Mouse (Mus musculus): ENCODE data around the gene Ddah1.

The Ddah1 gene

DNA sequence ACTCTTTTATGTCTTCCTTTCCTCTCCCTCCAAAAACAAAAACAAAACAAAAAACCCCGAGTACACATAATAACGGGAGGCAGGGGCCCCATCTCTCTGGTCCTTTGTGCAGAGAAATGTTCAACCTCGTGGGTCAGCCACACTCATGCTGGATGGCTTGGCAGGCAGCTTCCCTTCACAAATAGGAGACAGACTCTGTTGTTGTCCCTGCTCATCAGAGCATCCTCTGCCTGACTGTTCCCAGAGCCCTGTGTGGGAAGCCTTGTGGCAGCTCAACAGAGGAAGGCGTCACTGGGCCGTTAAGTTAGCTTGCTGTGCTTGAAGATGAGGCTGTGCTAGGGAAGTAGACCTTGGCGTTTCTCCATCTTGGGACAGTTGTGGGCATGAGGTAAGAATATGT is 58.8 kb downstream of the Ddah1 start:
- no peak for DNase-seq (ENCODE audit: low read depth, low spot score)

DNA sequence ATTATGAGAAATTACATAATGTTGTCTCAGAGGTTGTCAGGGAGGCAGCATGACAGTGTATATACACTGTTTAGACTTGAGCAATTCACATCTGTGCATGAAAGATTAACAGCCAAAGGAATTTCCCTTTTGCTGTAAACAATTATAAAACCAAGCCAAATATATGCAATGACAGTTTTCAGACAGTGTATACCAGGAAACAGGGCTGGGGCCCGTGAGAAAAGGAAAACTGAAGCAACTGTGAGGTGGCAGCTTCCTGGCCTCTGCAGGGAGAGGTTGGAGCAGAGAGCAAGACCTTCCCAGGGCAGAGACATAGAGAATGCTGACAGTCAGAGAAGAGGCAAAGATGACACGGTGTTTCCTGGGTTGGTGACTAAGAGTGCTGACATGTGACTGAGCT is 62.0 kb downstream of the Ddah1 start:
- DNase-seq (ENCODE audit: low read depth, low spot score) = no peak

DNA sequence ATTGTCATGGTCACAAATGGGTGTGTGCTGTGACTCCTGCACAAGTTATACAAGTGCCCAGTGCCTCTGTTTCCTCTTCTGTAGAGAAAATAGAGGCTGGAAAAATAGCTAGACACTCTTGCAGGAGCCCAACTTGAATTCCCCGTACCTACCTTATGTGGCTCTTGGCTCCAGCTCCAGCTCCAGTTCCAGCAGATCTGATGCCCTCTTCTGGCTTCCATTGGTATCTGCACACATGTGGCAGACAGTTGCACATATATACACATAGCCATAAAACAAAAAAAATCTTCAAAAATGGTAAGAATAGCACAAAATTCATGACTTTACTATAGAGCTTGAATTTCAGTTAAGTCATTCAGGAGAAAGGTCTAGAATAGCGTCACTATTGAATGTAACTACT is 62.5 kb downstream of the Ddah1 start:
- no peak for DNase-seq (ENCODE audit: low read depth, low spot score)

DNA sequence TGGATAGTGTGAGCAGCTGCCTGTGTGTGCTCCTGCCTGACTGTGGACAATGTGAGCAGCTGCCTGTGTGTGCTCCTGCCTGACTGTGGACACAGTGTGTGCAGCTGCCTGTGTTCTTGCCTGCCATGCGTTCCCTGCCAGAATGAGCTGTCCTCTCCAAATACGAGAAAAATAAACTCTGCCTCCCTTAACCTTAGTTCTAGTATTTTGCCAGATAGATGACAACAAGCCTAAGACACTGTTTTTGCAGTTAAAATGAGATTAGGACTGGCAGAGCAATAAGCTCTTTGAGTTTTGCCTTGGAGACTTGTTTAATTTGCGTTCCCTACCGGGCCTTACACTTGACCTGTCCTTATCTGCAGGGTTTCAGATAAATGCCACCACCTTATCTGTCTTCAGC is 63.7 kb downstream of the Ddah1 start:
- DNase-seq (ENCODE audit: low read depth, low spot score) = no peak

DNA sequence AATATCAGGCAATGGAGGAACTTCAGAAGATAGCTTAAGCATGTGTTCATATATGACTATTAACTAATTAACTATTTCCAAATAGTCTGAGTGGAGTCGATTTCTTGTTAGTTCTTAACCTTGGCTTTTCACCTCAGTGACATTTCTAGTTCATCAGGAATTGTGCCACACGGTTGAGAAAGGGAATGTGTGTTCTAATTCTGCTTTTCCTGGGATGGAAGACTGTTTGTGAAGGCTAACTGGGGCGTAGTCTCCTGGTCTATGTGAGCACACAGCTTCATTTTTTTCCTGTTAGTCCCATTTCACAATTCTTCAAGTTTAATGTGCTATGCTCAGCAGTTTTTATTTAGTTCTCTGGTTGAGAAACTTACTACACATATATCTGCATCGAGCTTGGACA is 65.2 kb downstream of the Ddah1 start:
- no peak for DNase-seq (ENCODE audit: low read depth, low spot score)

DNA sequence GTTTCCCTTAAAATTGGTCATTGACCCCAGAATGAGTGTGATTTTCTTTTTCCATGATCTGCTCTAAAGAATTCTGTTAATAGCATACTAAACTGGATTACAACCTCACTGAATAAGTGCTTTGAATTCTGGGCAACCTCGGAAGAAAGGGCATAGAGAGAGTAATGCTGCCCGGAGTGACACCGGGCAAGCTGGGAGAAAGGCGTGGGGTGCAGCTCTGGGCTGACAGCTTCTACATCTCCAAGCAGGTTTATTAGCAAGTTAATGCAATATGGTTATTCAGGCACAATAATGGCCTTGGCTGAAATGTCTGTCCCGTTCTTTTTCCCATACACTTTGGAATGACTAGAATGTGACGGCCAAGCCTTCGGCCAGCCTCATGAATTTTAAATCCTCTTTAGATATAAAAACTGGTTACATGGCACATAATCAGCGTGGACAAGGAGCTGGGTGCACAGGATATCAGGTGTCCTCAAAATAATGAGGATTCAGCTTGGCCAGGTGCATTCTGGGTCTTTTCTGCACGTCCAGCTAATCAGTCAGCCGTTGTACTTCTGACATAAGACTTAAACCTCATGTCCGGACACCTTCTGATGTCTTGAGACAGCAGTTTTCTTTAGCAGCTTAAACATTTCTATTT is 67.1 kb downstream of the Ddah1 start:
- DNase-seq (ENCODE audit: low read depth, low spot score) = no peak

DNA sequence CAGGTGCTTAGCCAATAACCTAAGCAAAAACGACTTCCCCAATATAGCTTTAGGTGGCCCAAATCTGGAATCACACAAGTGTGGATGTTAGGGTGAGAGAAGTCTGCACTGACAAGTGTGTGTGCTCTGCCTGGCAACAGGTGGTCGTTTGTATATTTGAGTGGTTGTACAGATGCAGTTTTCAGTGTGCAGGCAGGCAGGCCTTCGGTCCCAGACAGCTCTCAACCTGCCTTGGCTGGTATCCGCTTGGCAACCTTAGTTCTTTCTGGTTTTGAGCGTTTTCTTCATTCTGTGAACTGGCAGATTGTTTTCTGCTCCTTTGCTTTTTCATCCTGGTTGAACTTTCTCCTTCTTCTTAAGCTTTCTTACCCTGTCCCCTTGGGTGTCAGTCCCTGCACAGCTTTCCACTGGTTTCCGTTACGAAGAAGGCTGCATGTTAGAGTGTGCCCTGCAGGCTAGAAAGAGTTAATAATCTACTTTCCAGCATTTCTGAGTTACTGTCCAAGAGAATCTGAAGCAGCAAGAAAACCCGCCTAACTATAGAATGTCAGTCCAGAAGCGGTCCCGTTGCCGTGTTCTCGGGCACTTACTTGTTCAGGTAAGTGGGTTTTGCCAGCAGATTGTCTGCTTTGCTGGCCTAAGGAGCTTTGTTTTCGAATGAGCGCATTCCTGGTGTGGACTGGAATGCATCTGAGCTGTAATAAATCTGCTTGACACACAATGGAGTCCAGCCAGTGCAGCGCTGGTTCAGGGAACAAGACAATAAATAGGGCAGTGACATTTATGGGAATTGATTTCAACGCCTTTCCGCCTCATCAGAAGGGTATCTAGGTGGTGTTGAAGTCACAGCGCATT is 68.9 kb downstream of the Ddah1 start:
- DNase-seq (ENCODE audit: low read depth, low spot score) = no peak

DNA sequence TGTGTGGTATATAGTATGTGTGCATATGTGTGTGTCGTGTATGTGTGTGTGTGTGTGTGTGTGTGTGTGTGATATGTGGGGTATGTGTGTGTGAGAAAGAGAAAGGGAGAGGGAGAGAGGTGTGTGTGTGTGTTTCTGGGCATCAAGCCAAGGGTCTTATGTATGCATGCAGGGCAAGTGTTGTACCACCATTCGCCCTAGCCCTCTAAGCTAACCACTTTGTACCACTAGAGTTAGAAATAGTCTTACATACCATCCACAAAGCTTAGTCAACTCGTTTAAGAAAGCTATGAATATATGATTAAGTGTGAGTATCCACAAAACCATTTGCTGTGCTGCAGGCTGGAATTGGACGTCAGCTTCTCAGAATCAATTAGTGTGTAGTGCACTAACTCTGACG is 70.4 kb downstream of the Ddah1 start:
- DNase-seq (ENCODE audit: low read depth, low spot score) = no peak

DNA sequence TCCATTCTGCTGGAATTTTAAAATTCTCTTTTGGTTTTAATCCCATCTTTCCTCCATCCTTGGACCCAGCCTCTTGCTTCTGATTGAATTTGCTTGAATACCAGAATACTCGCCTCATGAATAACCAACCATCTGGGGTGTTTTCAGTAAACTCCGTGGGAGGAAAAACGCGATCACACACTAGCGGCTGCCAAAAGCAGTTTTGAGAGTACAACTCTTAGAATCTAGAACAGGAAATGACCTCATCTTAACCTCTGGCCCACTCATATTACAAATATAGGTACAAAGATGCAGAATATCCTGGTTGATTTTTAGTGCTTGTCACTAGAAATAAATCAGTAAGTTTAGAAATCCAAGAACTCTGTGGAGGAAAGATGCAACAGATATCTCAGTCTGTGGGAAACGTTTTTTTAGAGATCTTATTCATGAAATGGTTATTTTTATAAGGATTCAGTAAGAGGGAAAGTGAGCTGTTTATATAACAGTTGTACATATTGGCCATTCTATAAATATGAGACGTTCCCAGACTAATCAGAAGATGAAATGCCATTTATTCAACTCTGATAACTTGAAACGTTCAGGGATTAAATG is 75.6 kb downstream of the Ddah1 start:
- no peak for DNase-seq (ENCODE audit: low read depth, low spot score)

DNA sequence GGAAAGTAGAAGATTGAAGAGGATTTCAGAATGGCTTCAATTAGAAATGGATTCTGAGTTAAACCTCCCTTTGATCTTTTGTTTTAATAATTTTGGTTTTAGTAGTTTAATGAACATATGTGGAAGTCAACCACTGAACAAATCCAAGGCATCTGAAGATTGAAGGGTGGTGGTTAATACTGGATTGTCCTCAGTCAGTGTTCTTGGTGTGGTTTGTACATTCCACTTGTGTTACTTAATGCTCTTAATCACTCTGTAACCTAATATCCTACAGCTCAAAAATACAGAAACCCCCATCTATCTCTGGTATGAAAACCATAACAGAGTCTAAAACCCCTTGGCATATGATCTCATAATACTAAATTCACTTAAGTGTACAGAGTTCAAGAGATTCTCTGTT is 79.8 kb downstream of the Ddah1 start:
- no peak for DNase-seq (ENCODE audit: low read depth, low spot score)

DNA sequence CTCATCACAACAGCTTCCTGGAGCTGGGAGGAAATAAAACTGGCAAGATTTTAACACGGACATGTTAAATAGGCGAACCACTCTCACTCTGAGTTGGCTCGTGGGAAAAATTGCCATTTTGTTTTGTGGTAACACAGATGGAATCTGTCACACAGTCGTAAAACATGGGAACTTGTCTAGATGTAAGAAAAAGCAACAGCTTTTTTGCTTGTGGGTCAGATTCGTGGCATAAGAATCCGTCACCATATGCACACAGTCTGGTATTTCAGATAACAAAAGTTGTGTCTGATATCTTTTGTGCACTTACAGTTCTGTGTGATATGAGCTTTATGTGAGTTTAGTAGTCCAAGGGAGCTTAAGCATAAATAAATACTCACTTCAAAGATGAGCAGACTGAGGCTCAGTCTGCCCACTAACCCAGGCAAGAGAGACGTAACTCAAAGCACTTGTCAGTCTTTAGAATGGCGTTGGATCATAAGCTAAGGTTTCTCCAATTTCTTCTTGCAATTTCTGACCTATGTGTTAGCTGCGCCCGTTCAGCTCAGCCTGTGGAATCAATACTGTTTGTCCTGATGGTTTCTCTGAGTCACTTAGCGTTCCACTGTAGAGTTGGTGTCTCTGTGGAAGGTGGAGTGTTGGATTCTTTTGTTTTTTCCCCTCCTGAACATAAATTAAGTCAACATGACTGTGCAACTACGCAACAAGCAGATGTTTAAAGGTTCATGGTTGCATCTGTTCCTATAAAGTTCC is 83.7 kb downstream of the Ddah1 start:
- DNase-seq (ENCODE audit: low read depth, low spot score) = no peak

DNA sequence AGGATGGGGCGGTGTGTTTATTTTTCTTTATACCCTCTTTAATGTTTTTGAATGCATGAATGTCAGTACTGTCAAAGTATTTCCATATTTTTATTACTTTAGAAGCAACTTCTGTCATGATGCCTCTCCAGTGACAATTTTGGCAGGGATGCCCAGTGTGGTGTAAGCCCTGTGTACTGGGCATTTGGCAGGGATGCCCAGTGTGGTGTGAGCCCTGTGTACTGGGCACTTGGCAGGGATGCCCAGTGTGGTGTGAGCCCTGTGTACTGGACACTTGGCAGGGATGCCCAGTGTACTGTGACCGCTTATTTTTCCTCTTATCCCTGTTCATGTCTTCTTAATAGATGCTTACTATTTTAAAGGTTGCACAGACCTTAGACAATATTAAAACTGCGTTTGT is 85.4 kb downstream of the Ddah1 start:
- no peak for DNase-seq (ENCODE audit: low read depth, low spot score)

DNA sequence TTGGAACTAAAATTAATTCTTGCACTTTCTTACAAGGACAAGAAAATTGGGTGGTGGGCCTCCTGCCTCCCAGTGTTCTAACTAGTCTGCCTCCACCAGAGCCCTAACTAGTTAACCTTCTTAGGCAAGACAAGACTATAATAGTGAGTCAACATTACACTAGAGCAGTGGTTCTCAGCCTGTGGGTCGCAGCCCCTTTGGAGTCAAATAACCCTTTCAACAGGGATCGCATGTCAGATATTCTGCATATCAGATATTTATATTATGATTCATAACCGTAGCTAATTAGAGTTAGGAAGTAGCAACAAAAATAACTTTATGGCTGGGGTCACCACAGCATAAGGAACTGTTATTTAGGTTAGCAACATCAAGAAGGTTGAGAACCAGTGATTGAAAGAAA is 86.4 kb downstream of the Ddah1 start:
- DNase-seq (ENCODE audit: low read depth, low spot score) = no peak

DNA sequence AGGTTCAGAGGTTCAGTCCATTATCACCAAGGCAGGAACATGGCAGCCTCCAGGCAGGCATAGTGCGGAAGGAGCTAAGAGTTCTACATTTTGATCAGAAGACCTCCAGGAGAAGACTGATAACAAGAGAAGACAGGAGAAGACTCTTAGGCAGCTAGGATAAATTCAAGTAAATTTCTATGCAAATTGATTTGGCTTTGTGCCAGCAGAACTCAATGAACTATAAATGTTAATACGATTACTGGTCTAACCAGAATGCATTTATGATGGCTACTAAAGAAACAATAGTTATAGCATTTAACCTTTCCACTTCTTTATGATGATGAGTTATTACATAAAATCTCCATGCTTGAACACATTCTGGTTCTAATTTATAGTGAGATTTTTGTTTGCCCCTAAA is 87.8 kb downstream of the Ddah1 start:
- DNase-seq (ENCODE audit: low read depth, low spot score) = no peak

DNA sequence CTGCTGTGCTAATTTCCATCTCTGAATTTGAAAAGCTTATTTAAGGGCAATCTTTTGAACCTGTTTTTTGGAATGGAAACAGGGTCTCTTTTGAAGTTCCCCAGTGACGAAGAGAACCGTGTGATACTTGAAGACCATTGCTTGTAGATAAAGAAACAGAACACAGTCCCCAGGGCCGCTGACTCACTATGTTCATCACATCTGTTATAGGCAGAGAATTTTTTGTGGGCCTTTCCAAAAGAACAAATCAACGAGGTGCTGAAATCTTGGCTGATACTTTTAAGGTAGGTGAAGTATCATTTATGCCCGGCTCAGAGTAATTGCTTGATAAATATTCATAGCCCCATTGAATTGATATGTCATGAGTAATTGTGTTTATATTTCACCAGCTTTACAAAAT is 93.6 kb downstream of the Ddah1 start:
- DNase-seq (ENCODE audit: low read depth, low spot score) = no peak

DNA sequence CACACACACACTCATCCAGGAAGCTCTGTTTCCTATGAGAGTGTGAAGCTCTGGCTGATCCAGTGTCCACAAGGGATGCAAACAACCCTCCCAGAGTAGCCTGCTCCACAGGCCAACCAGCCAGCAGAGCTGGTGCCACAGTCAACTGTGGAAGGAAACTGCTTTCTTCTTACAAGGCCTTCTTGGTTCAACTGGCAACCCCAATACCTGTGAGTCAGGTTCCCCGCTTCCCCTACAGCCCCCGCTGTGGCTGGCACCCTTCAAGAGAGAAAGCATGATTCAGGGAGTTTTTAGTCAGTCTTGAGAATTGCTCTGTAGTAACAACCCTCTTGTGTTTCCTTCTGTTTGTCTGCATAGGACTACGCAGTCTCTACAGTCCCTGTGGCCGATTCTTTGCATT is 94.3 kb downstream of the Ddah1 start:
- DNase-seq (ENCODE audit: low read depth, low spot score) = no peak

DNA sequence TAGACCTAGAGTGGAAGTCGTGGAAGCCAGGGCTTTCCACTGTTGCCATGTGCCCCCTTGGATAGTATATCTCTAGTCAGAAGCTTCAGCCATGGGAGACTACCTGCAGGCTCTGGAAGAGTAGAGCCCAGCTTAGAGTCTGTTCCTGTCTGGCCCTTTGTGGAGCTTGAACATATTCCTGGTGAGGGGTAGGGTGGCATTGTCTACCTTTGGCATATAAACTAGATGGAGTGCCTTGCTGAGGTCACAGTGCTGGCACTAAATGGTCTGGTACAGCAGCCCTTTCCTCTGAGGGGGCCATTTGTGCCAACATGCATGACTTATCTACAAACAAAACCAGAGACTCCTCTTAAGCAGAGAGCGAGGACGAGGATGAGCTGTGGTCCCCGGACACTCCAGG is 95.2 kb downstream of the Ddah1 start:
- DNase-seq (ENCODE audit: low read depth, low spot score) = no peak

DNA sequence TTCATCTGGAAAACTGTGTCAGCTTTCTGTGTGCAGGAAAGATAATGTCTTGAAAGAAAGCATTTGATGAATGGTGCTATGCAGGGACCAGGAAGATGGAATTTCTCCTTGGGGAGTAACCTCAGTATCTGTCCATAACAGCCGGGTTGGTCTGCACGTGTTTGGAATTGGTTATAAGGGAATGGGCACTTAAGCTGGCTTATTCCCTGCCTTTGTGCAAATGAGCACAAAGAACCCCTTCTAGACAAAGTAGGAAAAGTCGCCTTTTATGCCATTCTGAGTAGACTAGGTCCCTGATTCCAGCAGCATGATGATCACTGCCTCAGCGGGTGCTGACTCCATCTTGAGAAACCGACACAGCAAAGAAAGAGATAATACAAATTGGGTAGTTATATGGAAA is 96.0 kb downstream of the Ddah1 start:
- DNase-seq (ENCODE audit: low read depth, low spot score) = no peak

DNA sequence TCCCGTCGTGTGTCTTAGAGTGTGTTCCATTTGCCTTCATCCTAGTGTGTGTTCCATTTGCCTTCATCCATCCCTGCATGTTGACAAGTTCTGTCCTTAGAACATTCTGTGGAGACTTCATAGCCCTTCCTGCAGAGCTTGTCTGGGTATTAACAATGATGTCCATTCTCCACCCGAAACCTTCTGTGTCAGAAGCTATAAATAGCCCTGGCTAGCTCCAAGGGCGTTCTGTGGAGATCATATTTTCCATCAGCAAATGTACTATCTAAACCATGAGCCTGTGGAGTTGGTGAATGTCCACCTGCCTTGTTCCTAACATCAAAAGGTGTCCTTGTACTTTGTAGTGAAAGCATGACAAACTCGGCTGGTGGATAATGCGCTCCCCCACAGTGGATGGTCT is 96.8 kb downstream of the Ddah1 start:
- DNase-seq (ENCODE audit: low read depth, low spot score) = no peak

DNA sequence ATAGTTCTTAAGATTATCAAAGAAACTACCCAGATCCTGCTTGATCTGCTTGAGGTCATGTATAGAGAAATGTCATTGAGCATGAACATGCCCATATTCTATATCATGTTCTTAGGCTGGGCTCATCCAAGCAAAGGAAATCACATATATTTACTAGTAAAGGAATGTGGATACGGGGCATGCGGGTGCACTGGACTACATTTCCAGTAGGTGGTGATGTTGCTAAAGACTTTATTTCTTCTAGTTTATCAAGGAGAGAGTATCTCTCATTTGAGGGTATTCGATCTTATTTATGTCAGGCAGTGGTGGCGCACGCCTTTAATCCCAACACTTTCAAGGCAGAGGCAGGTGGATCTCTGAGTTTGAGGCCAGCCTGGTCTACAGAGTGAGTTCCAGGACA is 99.9 kb downstream of the Ddah1 start:
- no peak for DNase-seq (ENCODE audit: low read depth, low spot score)

DNA sequence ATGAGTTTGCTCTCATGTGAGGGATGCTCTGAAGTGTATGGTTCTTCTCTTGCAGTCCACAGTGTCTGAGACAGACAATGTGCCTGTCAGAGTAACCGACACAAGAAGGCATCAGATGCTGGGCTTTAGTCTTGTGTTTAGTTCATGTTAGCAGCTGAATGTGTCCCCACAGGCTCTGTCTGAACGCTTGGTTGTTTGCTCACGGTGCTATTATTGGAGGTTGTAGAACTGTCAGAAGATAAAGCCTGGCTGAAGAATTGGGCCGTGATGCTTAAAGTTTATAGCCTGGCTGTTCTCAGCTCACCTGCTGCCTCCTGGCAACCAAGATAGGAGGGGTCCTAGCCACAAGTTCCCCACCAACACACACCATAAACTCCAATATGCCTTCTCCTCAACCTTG is 104.0 kb downstream of the Ddah1 start:
- DNase-seq (ENCODE audit: low read depth, low spot score) = no peak

DNA sequence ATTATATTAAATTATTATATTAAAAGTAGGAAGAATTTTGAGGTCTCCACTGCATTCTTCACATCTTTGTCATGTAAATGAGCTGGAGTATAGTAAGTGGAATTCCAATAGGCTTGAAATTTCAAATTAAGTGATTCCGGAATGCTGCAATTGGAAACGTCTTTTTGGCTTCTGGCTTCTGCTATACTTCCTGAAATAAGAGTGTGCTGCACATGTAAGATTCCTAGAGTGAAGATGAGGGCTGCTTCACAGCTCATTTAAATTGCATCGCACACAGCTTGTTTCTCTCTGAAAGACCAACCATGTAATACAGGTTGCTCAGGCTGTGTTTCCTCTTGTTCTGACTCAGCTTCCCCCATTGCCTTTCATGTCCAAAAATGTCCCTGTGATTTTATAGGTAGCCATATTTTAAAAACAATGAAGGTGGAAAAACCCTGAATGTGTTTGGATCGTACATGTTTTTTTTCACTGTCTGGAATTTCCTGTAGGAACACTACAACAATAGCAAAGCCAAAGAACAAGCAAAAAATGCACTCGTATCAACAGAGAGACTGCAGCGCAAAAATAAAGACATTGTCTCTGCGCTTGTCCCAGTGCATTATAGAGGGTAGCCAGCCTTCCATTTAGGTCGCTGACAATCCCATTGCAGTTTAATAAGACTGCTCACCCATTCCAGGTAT is 105.7 kb downstream of the Ddah1 start:
- DNase-seq (ENCODE audit: low read depth, low spot score) = no peak

Measured in WW6 (cell line).